Mouse (Mus musculus): Measurements from ENCODE around the gene Hes5. TPM values are rescaled to one million over a fixed set of nuclear protein-coding genes. Genes with fewer than 3 reads are reported as not detected.

Hes5 gene
- polyA plus RNA-seq, 1 experiment from 2014 or later, result 167 TPM

- Histone ChIP-seq H3K27me3 (replicated peaks; ENCODE audit: control insufficient read depth, insufficient read depth, low read length) (no peaks in the 10 kb centered on the region), H3K4me2 (ENCODE audit: low read length) (no peak overlapping the region), H3K9ac (ENCODE audit: low read depth, low read length) (no peak overlapping the region), H3K4me3 (ENCODE audit: low read length) (no peak overlapping the region), H3K27ac (ENCODE audit: low read depth, low read length) (no peak overlapping the region), H3K36me3 (ENCODE audit: control insufficient read depth, insufficient read depth, low read length) (peaks cover 25% of the 10 kb centered on the region), H3K9me3 (ENCODE audit: control insufficient read depth, low read length) (no peaks in the 10 kb centered on the region), H3K4me1 (ENCODE audit: control insufficient read depth, insufficient read depth, low read depth, low read length) (peaks cover 27% of the 10 kb centered on the region)
- 61% methylated on average over 5 of the region's 5 CpGs for WGBS
- no peak for ATAC-seq
These were observed 6.5 kb downstream of the Hes5 start for GRCm38 (mm10) chr4:154967173-154967572.

- Histone ChIP-seq H3K27ac (ENCODE audit: low read depth, low read length) (no peak overlapping the region), H3K36me3 (ENCODE audit: control insufficient read depth, insufficient read depth, low read length) (peaks cover 73% of the 10 kb centered on the region), H3K4me3 (ENCODE audit: low read length) (no peak overlapping the region), H3K27me3 (replicated peaks; ENCODE audit: control insufficient read depth, insufficient read depth, low read length) (no peaks in the 10 kb centered on the region), H3K9ac (ENCODE audit: low read depth, low read length) (no peak overlapping the region; the same call in 1 of the 2 replicates), H3K4me1 (ENCODE audit: control insufficient read depth, insufficient read depth, low read depth, low read length) (no peaks in the 10 kb centered on the region), H3K9me3 (ENCODE audit: control insufficient read depth, low read length) (no peaks in the 10 kb centered on the region), H3K4me2 (ENCODE audit: low read length) (no peak overlapping the region)
- 93% methylated on average over 12 of the region's 12 CpGs for WGBS
- no peak for ATAC-seq
These were observed 11.8 kb downstream of the Hes5 start for GRCm38 (mm10) chr4:154972546-154972945.

- Histone ChIP-seq H3K27ac (ENCODE audit: low read depth, low read length) (no peak overlapping the region), H3K36me3 (ENCODE audit: control insufficient read depth, insufficient read depth, low read length) (peaks cover 83% of the 10 kb centered on the region), H3K9me3 (ENCODE audit: control insufficient read depth, low read length) (no peaks in the 10 kb centered on the region), H3K9ac (ENCODE audit: low read depth, low read length) (no peak overlapping the region), H3K4me1 (ENCODE audit: control insufficient read depth, insufficient read depth, low read depth, low read length) (no peaks in the 10 kb centered on the region), H3K4me3 (ENCODE audit: low read length) (no peak overlapping the region), H3K4me2 (ENCODE audit: low read length) (no peak overlapping the region), H3K27me3 (replicated peaks; ENCODE audit: control insufficient read depth, insufficient read depth, low read length) (no peaks in the 10 kb centered on the region)
- ATAC-seq, result no peak
- WGBS, result 87% methylated on average over 11 of the region's 11 CpGs
These were observed 13.5 kb downstream of the Hes5 start for GRCm38 (mm10) chr4:154974163-154974611.

GRCm38 (mm10) chr4:154980110-154980509 lies 19.4 kb downstream of the Hes5 start:
- no peak overlapping the region for H3K4me3 ChIP-seq (ENCODE audit: low read length)
- peaks cover 2% of the 10 kb centered on the region; the same call in 1 of the 2 replicates for H3K27me3 ChIP-seq (replicated peaks; ENCODE audit: control insufficient read depth, insufficient read depth, low read length)
- peaks cover 40% of the 10 kb centered on the region for H3K36me3 ChIP-seq (ENCODE audit: control insufficient read depth, insufficient read depth, low read length)
- no peak overlapping the region for H3K27ac ChIP-seq (ENCODE audit: low read depth, low read length)
- no peaks in the 10 kb centered on the region for H3K9me3 ChIP-seq (ENCODE audit: control insufficient read depth, low read length)
- peaks cover 7% of the 10 kb centered on the region for H3K4me1 ChIP-seq (ENCODE audit: control insufficient read depth, insufficient read depth, low read depth, low read length)
- WGBS, result 91% methylated on average over 4 of the region's 4 CpGs
- H3K9ac ChIP-seq (ENCODE audit: low read depth, low read length), result no peak overlapping the region
- ATAC-seq, result no peak
- H3K4me2 ChIP-seq (ENCODE audit: low read length), result no peak overlapping the region

- WGBS, result 91% methylated on average over 6 of the region's 6 CpGs
- H3K36me3 ChIP-seq (ENCODE audit: control insufficient read depth, insufficient read depth, low read length), result peaks cover 33% of the 10 kb centered on the region
- ATAC-seq, result no peak
These were observed 20.4 kb downstream of the Hes5 start for GRCm38 (mm10) chr4:154981076-154981475.

GRCm38 (mm10) chr4:154981530-154981929 lies 20.8 kb downstream of the Hes5 start:
- Histone ChIP-seq H3K27ac (ENCODE audit: low read depth, low read length) (no peak overlapping the region), H3K9ac (ENCODE audit: low read depth, low read length) (no peak overlapping the region), H3K4me1 (ENCODE audit: control insufficient read depth, insufficient read depth, low read depth, low read length) (peaks cover 10% of the 10 kb centered on the region), H3K27me3 (replicated peaks; ENCODE audit: control insufficient read depth, insufficient read depth, low read length) (peaks cover 2% of the 10 kb centered on the region; the same call in 1 of the 2 replicates), H3K36me3 (ENCODE audit: control insufficient read depth, insufficient read depth, low read length) (peaks cover 28% of the 10 kb centered on the region), H3K9me3 (ENCODE audit: control insufficient read depth, low read length) (no peaks in the 10 kb centered on the region), H3K4me3 (ENCODE audit: low read length) (no peak overlapping the region), H3K4me2 (ENCODE audit: low read length) (no peak overlapping the region)
- peak; percentile 77 for ATAC-seq
- WGBS, result 48% methylated on average over 7 of the region's 7 CpGs

More at GRCm38 (mm10) chr4:154981076-154981475, 20.4 kb downstream of the Hes5 start:
- no peak overlapping the region for H3K27ac ChIP-seq (ENCODE audit: low read depth, low read length)
- H3K27me3 ChIP-seq (replicated peaks; ENCODE audit: control insufficient read depth, insufficient read depth, low read length), result peaks cover 2% of the 10 kb centered on the region; the same call in 1 of the 2 replicates
- peaks cover 10% of the 10 kb centered on the region for H3K4me1 ChIP-seq (ENCODE audit: control insufficient read depth, insufficient read depth, low read depth, low read length)
- H3K4me2 ChIP-seq (ENCODE audit: low read length), result no peak overlapping the region
- no peak overlapping the region for H3K4me3 ChIP-seq (ENCODE audit: low read length)
- H3K9ac ChIP-seq (ENCODE audit: low read depth, low read length), result no peak overlapping the region
- no peaks in the 10 kb centered on the region for H3K9me3 ChIP-seq (ENCODE audit: control insufficient read depth, low read length)

GRCm38 (mm10) chr4:154982247-154983120 lies 21.8 kb downstream of the Hes5 start:
- H3K4me1 ChIP-seq (ENCODE audit: control insufficient read depth, insufficient read depth, low read depth, low read length), result peaks cover 10% of the 10 kb centered on the region
- H3K27me3 ChIP-seq (replicated peaks; ENCODE audit: control insufficient read depth, insufficient read depth, low read length), result peaks cover 2% of the 10 kb centered on the region; the same call in 1 of the 2 replicates
- no peak overlapping the region for H3K4me3 ChIP-seq (ENCODE audit: low read length)
- no peaks in the 10 kb centered on the region for H3K9me3 ChIP-seq (ENCODE audit: control insufficient read depth, low read length)
- H3K9ac ChIP-seq (ENCODE audit: low read depth, low read length), result no peak overlapping the region; the same call in 1 of the 2 replicates
- no peak for ATAC-seq
- 75% methylated on average over 18 of the region's 19 CpGs for WGBS
- H3K4me2 ChIP-seq (ENCODE audit: low read length), result no peak overlapping the region
- H3K36me3 ChIP-seq (ENCODE audit: control insufficient read depth, insufficient read depth, low read length), result peaks cover 19% of the 10 kb centered on the region
- H3K27ac ChIP-seq (ENCODE audit: low read depth, low read length), result no peak overlapping the region

- Histone ChIP-seq H3K9me3 (ENCODE audit: control insufficient read depth, low read length) (no peaks in the 10 kb centered on the region), H3K9ac (ENCODE audit: low read depth, low read length) (peak overlapping the region; percentile 38; the same call in 1 of the 2 replicates), H3K4me3 (ENCODE audit: low read length) (no peak overlapping the region), H3K27me3 (replicated peaks; ENCODE audit: control insufficient read depth, insufficient read depth, low read length) (peaks cover 2% of the 10 kb centered on the region; the same call in 1 of the 2 replicates), H3K27ac (ENCODE audit: low read depth, low read length) (no peak overlapping the region), H3K4me1 (ENCODE audit: control insufficient read depth, insufficient read depth, low read depth, low read length) (peaks cover 10% of the 10 kb centered on the region), H3K36me3 (ENCODE audit: control insufficient read depth, insufficient read depth, low read length) (peaks cover 11% of the 10 kb centered on the region), H3K4me2 (ENCODE audit: low read length) (no peak overlapping the region)
- WGBS, result 11% methylated on average over 24 of the region's 24 CpGs
- no peak for ATAC-seq
These were observed 23.0 kb downstream of the Hes5 start for GRCm38 (mm10) chr4:154983767-154984166.

- Histone ChIP-seq H3K27me3 (replicated peaks; ENCODE audit: control insufficient read depth, insufficient read depth, low read length) (peaks cover 2% of the 10 kb centered on the region; the same call in 1 of the 2 replicates), H3K9ac (ENCODE audit: low read depth, low read length) (no peak overlapping the region), H3K4me3 (ENCODE audit: low read length) (no peak overlapping the region), H3K4me2 (ENCODE audit: low read length) (no peak overlapping the region), H3K9me3 (ENCODE audit: control insufficient read depth, low read length) (no peaks in the 10 kb centered on the region), H3K36me3 (ENCODE audit: control insufficient read depth, insufficient read depth, low read length) (no peaks in the 10 kb centered on the region; the same call in none of the 2 replicates), H3K4me1 (ENCODE audit: control insufficient read depth, insufficient read depth, low read depth, low read length) (peaks cover 10% of the 10 kb centered on the region), H3K27ac (ENCODE audit: low read depth, low read length) (no peak overlapping the region)
- WGBS, result 67% methylated on average over 5 of the region's 5 CpGs
- no peak for ATAC-seq
These were observed 24.5 kb downstream of the Hes5 start for GRCm38 (mm10) chr4:154985151-154985777.

All from hindbrain, embryonic 16.5 days (tissue).